Mouse (Mus musculus) cerebellum, postnatal 4 days (tissue): ENCODE results near the gene C1qtnf4.

Experiments
- DNase-seq, 2 experiments: peaks; one replicate each; pipeline ENCODE4 v3.0.0; 2022; ENCODE audit warnings: low spot score in 2 of 2, mixed read lengths in 1 of 2

The C1qtnf4 gene

DNA sequence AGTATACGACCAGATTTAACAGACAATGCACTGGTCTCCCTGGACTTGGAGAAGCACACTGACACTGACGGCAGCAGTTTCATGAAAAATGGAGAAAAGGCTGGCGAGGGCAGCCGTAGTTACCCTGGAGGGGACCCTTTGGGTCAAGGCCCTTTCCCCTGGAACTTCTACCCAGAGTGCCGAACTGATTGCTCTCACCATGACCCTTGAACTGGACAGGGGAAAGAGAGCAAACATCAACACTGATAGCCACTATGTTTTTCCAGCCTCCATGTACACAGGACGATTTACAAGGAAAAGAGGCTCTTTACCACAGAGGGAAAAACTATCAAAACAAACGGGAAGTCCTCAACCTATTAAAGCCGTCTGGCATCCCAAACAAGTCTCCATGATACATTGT lies 46.2 kb downstream of the C1qtnf4 start:
- DNase-seq: no peak

DNA sequence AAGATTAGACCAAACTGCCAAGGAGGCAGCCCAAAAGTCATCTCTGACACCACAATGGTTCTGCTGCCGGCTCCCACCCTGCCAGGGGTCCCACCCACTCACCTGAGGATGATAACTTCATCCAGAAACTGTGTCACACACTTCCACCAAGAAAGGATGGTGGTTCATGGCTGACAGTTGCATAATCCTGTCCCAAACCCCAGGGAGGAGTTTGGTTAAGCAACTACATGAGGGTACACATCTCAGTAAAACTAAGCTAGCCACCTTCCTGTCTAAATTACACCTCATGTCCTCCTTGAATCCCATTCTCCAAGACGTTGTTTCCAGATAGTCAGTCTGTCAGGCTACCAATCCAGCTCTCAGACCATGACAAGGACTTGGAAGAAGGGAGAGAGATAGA lies 46.6 kb downstream of the C1qtnf4 start:
- no peak for DNase-seq

GRCm38 (mm10) chr2:90938362-90938761 lies 52.7 kb downstream of the C1qtnf4 start:
- no peak for DNase-seq

DNA sequence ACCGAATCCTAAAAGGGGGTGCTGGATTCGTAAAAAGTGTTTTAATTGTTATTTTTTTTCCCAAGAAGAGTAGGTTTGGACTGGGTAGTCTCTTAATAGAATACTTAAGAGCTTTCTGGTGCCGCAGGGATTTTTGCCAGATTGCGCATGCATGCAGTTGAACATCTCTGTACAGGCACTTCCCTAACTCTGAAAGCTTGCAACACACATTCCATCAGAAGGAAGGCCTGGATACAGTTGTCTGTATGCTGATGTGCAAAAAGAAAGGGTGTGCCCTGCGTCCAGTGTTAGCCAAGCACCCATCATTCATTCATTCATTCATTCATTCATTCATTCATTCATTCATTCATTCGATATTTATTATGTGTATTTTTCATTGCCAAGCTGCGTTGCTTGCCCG lies 54.1 kb downstream of the C1qtnf4 start:
- DNase-seq: peak in 1 of 2 experiments; percentile 5
